8 mouse cellular contexts compared by ENCODE assay signal in the genomic region with DNA sequence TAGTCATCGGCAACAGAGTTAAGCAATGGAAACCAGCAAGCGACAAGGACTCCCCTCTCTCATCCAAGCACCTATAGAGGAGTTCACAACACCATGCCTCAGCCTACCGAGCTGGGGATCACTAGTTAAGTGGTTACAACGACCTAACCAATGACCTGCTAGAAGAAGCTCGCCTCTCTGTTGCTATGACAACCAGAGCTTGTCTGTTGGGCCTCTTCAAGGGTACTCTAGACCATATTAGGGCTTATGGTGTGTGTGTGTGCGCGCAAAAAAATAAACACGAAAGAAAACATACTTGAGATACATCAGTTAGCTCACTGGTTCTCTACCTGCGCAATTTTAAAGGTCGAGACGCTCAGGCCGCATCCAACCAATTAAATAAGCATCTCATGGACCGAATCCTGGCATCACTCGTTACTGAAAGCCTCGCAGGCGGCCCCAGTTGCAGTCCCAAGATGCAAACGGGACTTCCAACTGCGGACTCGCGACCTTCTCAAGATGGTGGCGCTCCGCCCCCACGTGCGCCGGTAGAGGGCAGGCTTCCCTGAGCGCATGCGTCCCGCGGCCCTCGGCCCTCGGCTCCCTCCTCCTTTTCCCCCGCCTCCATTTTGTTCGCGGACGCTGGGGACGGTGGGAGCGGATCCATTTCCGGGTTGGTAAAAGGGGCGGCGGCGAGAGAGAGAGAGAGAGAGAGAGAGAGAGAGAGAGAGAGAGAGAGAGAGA. TPM values are rescaled to one million over a fixed set of nuclear protein-coding genes. Genes with fewer than 3 reads are reported as not detected.
A peak's percentile ranks its signal among the peaks of the same experiment; 100 is the strongest.
DNase-seq lines count a peak whose midpoint lies in the region; ATAC-seq lines count a peak whose summit lies in the region.

A gene (plus strand): TSS at position 611 of the 723 bp plus-strand sequence.

- peak; percentile 89 for ATAC-seq in common myeloid progenitor, adult 5-6 weeks (replicated peaks; ENCODE audit: low read depth, poor library complexity, severe bottlenecking)
- ATAC-seq in megakaryocyte progenitor cell, adult 5-6 weeks (replicated peaks; ENCODE audit: poor library complexity): peak; percentile 96

- DNase-seq in ZHBTc4 (ENCODE audit: low read depth, low spot score): peak; percentile 98
- DNase-seq in gastrocnemius, adult 8-10 months (ENCODE audit: low spot score in 2 of 2): peak; percentile 93 to 95
- DNase-seq in induced T-regulatory cell, adult 2 months (ENCODE audit: low read depth): peak; percentile 98
- peak; percentile 84 to 96 for DNase-seq in left cerebral cortex, adult 9 months (ENCODE audit: low spot score in 2 of 2)
- DNase-seq in right cerebral cortex, postnatal 14 days: peak; percentile 97
- DNase-seq in urinary bladder, postnatal 36 days (ENCODE audit: low spot score in 2 of 2): peak; percentile 93 to 96

RNA-seq across cellular contexts. Expression of the gene that starts here (rescaled TPM):
- total RNA-seq in common myeloid progenitor, adult 5-6 weeks (2017): 4.6 and 6.4 TPM in 2 replicates
- total RNA-seq in gastrocnemius, adult 8-10 months (2022): 1 to 10 TPM; 5.0 to 9.1 (median 7.7) TPM
- total RNA-seq in megakaryocyte progenitor cell, adult 5-6 weeks (2015): 15.0 and 17.1 TPM in 2 replicates
- total RNA-seq in megakaryocyte progenitor cell, adult 5-6 weeks (2017): 3.0 and 3.6 TPM in 2 replicates

Comparison
In these comparisons a context has a peak if more than half of its experiments do, and no peak if none do; other contexts are left out.
1. Peak in every context shown above with its lines: DNase-seq and ATAC-seq.